Mouse (Mus musculus): ENCODE results near the gene Olfr27. TPM values are rescaled to one million over a fixed set of nuclear protein-coding genes. Genes with fewer than 3 reads are reported as not detected.

Gene Olfr27
- not detected in 2 replicates for polyA plus RNA-seq (2012; rRNA removed)

DNA sequence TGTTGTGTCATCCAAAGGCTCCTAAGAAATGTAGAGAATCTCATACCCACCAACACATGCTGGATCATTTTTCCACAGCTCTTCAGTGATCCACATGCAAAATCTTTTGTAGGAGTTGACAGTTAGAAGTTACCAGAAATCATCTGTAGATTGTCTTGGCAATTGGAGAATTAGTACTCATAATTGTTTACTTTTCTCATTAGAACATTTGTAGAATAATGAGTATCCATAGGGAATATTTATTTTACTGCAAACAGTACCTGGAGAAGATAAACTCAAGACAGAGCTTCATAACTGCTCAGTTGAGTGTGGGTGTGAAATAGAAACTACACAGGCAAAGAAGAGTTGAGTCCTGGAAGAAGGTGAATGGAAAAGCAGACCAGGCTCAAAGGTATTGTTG is at the start of gene Olfr27:
Olfr27 (plus strand) TSS at position 301 of the 400 bp plus-strand sequence.
- no peak for TF ChIP-seq CTCF (IDR thresholded peaks at IDR 0.05; ENCODE audit: borderline replicate concordance, extremely low read depth, insufficient read depth, insufficient read length)
- TF ChIP-seq POLR2A (IDR thresholded peaks at IDR 0.05; ENCODE audit: borderline replicate concordance, extremely low read depth, insufficient read depth, insufficient read length, poor library complexity, severe bottlenecking), result no peak
- DNase-seq (ENCODE audit: low read depth), result no peak

DNA sequence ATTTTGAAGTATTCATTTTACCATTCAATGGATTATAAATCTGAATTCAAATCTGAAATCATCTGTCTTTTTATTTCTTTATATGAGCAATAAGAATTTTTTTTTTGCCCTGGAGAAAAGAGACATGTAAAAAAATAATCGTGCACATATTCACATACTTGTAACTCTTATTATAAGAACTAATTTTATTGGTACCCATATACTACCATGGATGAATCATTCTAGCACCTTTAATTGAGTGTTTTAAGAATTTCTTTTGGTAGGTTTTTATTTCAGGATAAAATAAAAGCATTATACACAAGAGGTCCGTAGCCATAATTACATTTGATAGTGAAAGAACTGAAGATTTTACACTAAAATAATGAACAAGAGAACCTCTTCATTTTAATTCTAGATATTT is 49.1 kb upstream of the Olfr27 start, which contains the start of gene Olfr938:
Olfr938 (minus strand) TSS at position 101 of the 400 bp plus-strand sequence.
- no peak for DNase-seq (ENCODE audit: low read depth)
- no peak for TF ChIP-seq CTCF (IDR thresholded peaks at IDR 0.05; ENCODE audit: borderline replicate concordance, extremely low read depth, insufficient read depth, insufficient read length)
- TF ChIP-seq POLR2A (IDR thresholded peaks at IDR 0.05; ENCODE audit: borderline replicate concordance, extremely low read depth, insufficient read depth, insufficient read length, poor library complexity, severe bottlenecking), result no peak

- TF ChIP-seq CTCF (IDR thresholded peaks at IDR 0.05; ENCODE audit: borderline replicate concordance, extremely low read depth, insufficient read depth, insufficient read length), result no peak
- no peak for TF ChIP-seq POLR2A (IDR thresholded peaks at IDR 0.05; ENCODE audit: borderline replicate concordance, extremely low read depth, insufficient read depth, insufficient read length, poor library complexity, severe bottlenecking)
- no peak for DNase-seq (ENCODE audit: low read depth)
These were observed 605 bp upstream of the Olfr27 start for GRCm38 (mm10) chr9:39127326-39127725.

- TF ChIP-seq POLR2A (IDR thresholded peaks at IDR 0.05; ENCODE audit: borderline replicate concordance, extremely low read depth, insufficient read depth, insufficient read length, poor library complexity, severe bottlenecking), result no peak
- TF ChIP-seq CTCF (IDR thresholded peaks at IDR 0.05; ENCODE audit: borderline replicate concordance, extremely low read depth, insufficient read depth, insufficient read length), result no peak
- DNase-seq (ENCODE audit: low read depth), result peak; percentile 13
These were observed 24.5 kb downstream of the Olfr27 start for GRCm38 (mm10) chr9:39152401-39152800.

DNA sequence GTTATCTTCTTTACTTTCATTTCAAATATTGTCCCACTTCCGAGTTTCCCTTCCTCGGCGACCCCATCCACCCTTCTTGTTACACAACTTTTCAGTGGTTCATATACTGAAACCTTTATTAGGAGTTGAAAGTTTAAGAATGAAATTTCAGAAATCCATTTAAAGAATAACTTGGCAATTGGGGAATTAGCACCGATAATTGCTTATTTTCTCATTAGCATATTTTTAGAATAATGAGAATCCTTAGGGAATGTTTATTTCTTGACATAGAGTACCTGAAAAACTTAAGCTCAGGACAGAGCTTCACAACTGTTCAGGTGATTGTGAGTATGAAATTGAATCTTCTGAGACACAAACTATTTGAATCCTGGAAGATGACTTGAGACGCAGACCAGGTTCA is 38.1 kb downstream of the Olfr27 start, which contains the start of gene Olfr943:
Olfr943 (plus strand) TSS at position 301 of the 400 bp plus-strand sequence.
- TF ChIP-seq POLR2A (IDR thresholded peaks at IDR 0.05; ENCODE audit: borderline replicate concordance, extremely low read depth, insufficient read depth, insufficient read length, poor library complexity, severe bottlenecking) (no peak), CTCF (IDR thresholded peaks at IDR 0.05; ENCODE audit: borderline replicate concordance, extremely low read depth, insufficient read depth, insufficient read length) (no peak)
- DNase-seq (ENCODE audit: low read depth), result no peak

Other genes with a start within 250 kb of the Olfr27 start
- not detected in 2 replicates for gene Olfr930, start 198.3 kb upstream of the Olfr27 start, polyA plus RNA-seq (2012; rRNA removed)
- not detected in 2 replicates for gene Olfr933, start 155.8 kb upstream of the Olfr27 start, polyA plus RNA-seq (2012; rRNA removed)
- gene Olfr934, start 139.8 kb upstream of the Olfr27 start, polyA plus RNA-seq (2012; rRNA removed), result not detected in 2 replicates
- not detected in 2 replicates for gene Olfr935, start 128.4 kb upstream of the Olfr27 start, polyA plus RNA-seq (2012; rRNA removed)
- gene Olfr146, start 104.8 kb upstream of the Olfr27 start, polyA plus RNA-seq (2012; rRNA removed), result not detected in 2 replicates
- gene Olfr937, start 63.2 kb upstream of the Olfr27 start, polyA plus RNA-seq (2012; rRNA removed), result not detected in 2 replicates
- gene Olfr938, start 49.2 kb upstream of the Olfr27 start, polyA plus RNA-seq (2012; rRNA removed), result not detected in 2 replicates
- gene Olfr943, start 38.2 kb downstream of the Olfr27 start, polyA plus RNA-seq (2012; rRNA removed), result not detected in 2 replicates
- not detected in 2 replicates for gene Olfr944, start 73.8 kb downstream of the Olfr27 start, polyA plus RNA-seq (2012; rRNA removed)
- gene Olfr1537, start 121.9 kb downstream of the Olfr27 start, polyA plus RNA-seq (2012; rRNA removed), result not detected in 2 replicates
- not detected in 2 replicates for gene Olfr945, start 148.7 kb downstream of the Olfr27 start, polyA plus RNA-seq (2012; rRNA removed)
- gene Olfr948, start 197.9 kb downstream of the Olfr27 start, polyA plus RNA-seq (2012; rRNA removed), result not detected in 2 replicates